Mouse (Mus musculus): ENCODE measurements around the gene Cp. TPM values are rescaled to one million over a fixed set of nuclear protein-coding genes. Genes with fewer than 3 reads are reported as not detected.
"Not testable (repeated sequence)": the region's sequence is repeated elsewhere in the genome, so short reads cannot be mapped to it uniquely, and the experiment has no call there.

The Cp gene
- total RNA-seq, 2 experiments from 2014 or later = 5.7 to 7.2 TPM

GRCm38 (mm10) chr3:19978474-19978873, 21.6 kb downstream of the Cp start:
- 0 out of 2 replicates have a peak overlapping the region, but pooled peaks have one; percentile 63 for H3K27ac ChIP-seq
- intact Hi-C loops (cut with DNase I) = no loop called here
- peak; percentile 30 for DNase-seq
- no peak for TF ChIP-seq CTCF (IDR thresholded peaks at IDR 0.05)
- no peak overlapping the region for H3K4me3 ChIP-seq

GRCm38 (mm10) chr3:19981156-19981555, 24.3 kb downstream of the Cp start:
- no peak for DNase-seq
- TF ChIP-seq CTCF (IDR thresholded peaks at IDR 0.05) = no peak
- Histone ChIP-seq H3K27ac (no peak overlapping the region), H3K4me3 (no peak overlapping the region)
- intact Hi-C loops (cut with DNase I) = no loop called here

GRCm38 (mm10) chr3:19982846-19983245, 26.0 kb downstream of the Cp start:
- no peak for DNase-seq
- Histone ChIP-seq H3K4me3 (no peak overlapping the region), H3K27ac (no peak overlapping the region)
- intact Hi-C loops (cut with DNase I) = no loop called here
- no peak for TF ChIP-seq CTCF (IDR thresholded peaks at IDR 0.05)

- Histone ChIP-seq H3K27ac (no peak overlapping the region), H3K4me3 (no peak overlapping the region)
- intact Hi-C loops (cut with DNase I) = no loop called here
- no peak for TF ChIP-seq CTCF (IDR thresholded peaks at IDR 0.05)
- DNase-seq = no peak
These were observed 29.3 kb downstream of the Cp start for GRCm38 (mm10) chr3:19986123-19986522.

- Histone ChIP-seq H3K27ac (no peak overlapping the region), H3K4me3 (no peak overlapping the region)
- no peak for TF ChIP-seq CTCF (IDR thresholded peaks at IDR 0.05)
- intact Hi-C loops (cut with DNase I) = no loop called here
- no peak for DNase-seq
These were observed 33.2 kb downstream of the Cp start for GRCm38 (mm10) chr3:19990031-19990430.

- intact Hi-C loops (cut with DNase I) = no loop called here
These were observed 35.5 kb downstream of the Cp start for GRCm38 (mm10) chr3:19992388-19992787.

GRCm38 (mm10) chr3:19999551-19999950, 42.7 kb downstream of the Cp start:
- Histone ChIP-seq H3K27ac (no peak overlapping the region), H3K4me3 (no peak overlapping the region)
- DNase-seq = no peak
- TF ChIP-seq CTCF (IDR thresholded peaks at IDR 0.05) = no peak
- intact Hi-C loops (cut with DNase I) = no loop called here

More at GRCm38 (mm10) chr3:19992388-19992787, 35.5 kb downstream of the Cp start:
- TF ChIP-seq CTCF (IDR thresholded peaks at IDR 0.05) = no peak
- Histone ChIP-seq H3K27ac (no peak overlapping the region), H3K4me3 (no peak overlapping the region)
- DNase-seq = no peak

GRCm38 (mm10) chr3:20000806-20001205, 44.0 kb downstream of the Cp start:
- no peak for DNase-seq
- intact Hi-C loops (cut with DNase I) = no loop called here
- H3K4me3 ChIP-seq = no peak overlapping the region
- H3K27ac ChIP-seq = no peak overlapping the region
- no peak for TF ChIP-seq CTCF (IDR thresholded peaks at IDR 0.05)

- intact Hi-C loops (cut with DNase I) = loop anchor here (2.0 kb wide), 1 partner anchor 98 kb away; no protein-coding TSS in a partner anchor
- peak; percentile 64 for TF ChIP-seq CTCF (IDR thresholded peaks at IDR 0.05)
- H3K27ac ChIP-seq = no peak overlapping the region
- H3K4me3 ChIP-seq = no peak overlapping the region
- peak; percentile 30 for DNase-seq
These were observed 45.9 kb downstream of the Cp start for GRCm38 (mm10) chr3:20002786-20003185.

GRCm38 (mm10) chr3:20004422-20004821, 47.6 kb downstream of the Cp start:
- intact Hi-C loops (cut with DNase I) = no loop called here
- TF ChIP-seq CTCF (IDR thresholded peaks at IDR 0.05) = no peak
- Histone ChIP-seq H3K27ac (no peak overlapping the region), H3K4me3 (no peak overlapping the region)
- no peak for DNase-seq

- Histone ChIP-seq H3K4me3 (no peak overlapping the region), H3K27ac (no peak overlapping the region)
- no peak for DNase-seq
- intact Hi-C loops (cut with DNase I) = no loop called here
- no peak for TF ChIP-seq CTCF (IDR thresholded peaks at IDR 0.05)
These were observed 48.8 kb downstream of the Cp start for GRCm38 (mm10) chr3:20005611-20006010.

- DNase-seq = no peak
- Histone ChIP-seq H3K4me3 (no peak overlapping the region), H3K27ac (no peak overlapping the region)
- intact Hi-C loops (cut with DNase I) = no loop called here
- TF ChIP-seq CTCF (IDR thresholded peaks at IDR 0.05) = no peak
These were observed 50.4 kb downstream of the Cp start for GRCm38 (mm10) chr3:20007275-20007674.

- intact Hi-C loops (cut with DNase I) = no loop called here
- Histone ChIP-seq H3K27ac (no peak overlapping the region), H3K4me3 (no peak overlapping the region)
- DNase-seq = no peak
- no peak for TF ChIP-seq CTCF (IDR thresholded peaks at IDR 0.05)
These were observed 50.9 kb downstream of the Cp start for GRCm38 (mm10) chr3:20007759-20008158.

- no peak for TF ChIP-seq CTCF (IDR thresholded peaks at IDR 0.05)
- DNase-seq = no peak
- Histone ChIP-seq H3K27ac (no peak overlapping the region), H3K4me3 (no peak overlapping the region)
- intact Hi-C loops (cut with DNase I) = no loop called here
These were observed 53.6 kb downstream of the Cp start for GRCm38 (mm10) chr3:20010464-20010863.

GRCm38 (mm10) chr3:20010905-20011304, 54.1 kb downstream of the Cp start:
- H3K4me3 ChIP-seq; intact Hi-C loops (cut with DNase I); DNase-seq; H3K27ac ChIP-seq: not testable (repeated sequence)

Data from gastrocnemius, adult 2 months (tissue).